Mouse (Mus musculus) neural tube, embryonic 12.5 days (tissue): Measurements from ENCODE around the gene Tbl1xr1. TPM values are rescaled to one million over a fixed set of nuclear protein-coding genes. Genes with fewer than 3 reads are reported as not detected.

Experiments used
- ATAC-seq: fragments of 200-750 bp; cut with Nextera tagmentation; 2 replicates; pipeline ENCODE4 v1.8.0; 2017; ENCODE audit warnings: low read depth, mild to moderate bottlenecking, moderate TSS enrichment, moderate library complexity; ENCODE audit not compliant: low FRiP score
- H3K27ac ChIP-seq: fragments of 300-500 bp; sonication (generic); 2 replicates; pipeline ENCODE4 v1.5.1; 2016
- H3K27me3 ChIP-seq: fragments of 300-500 bp; sonication (generic); replicated peaks from 2 replicates; pipeline ENCODE4 v1.6.1; 2016; ENCODE audit warnings: mild to moderate bottlenecking
- H3K36me3 ChIP-seq: fragments of 300-500 bp; sonication (generic); 2 replicates; pipeline ENCODE4 v1.6.1; 2016; ENCODE audit warnings: mild to moderate bottlenecking
- H3K4me1 ChIP-seq: fragments of 300-500 bp; sonication (generic); 2 replicates; pipeline ENCODE4 v1.6.1; 2016
- H3K4me2 ChIP-seq: fragments of 300-500 bp; sonication (generic); replicated peaks from 2 replicates; pipeline ENCODE4 v1.6.1; 2016; ENCODE audit warnings: mild to moderate bottlenecking
- H3K4me3 ChIP-seq: fragments of 300-500 bp; sonication (generic); 2 replicates; pipeline ENCODE4 v1.5.1; 2016
- H3K9ac ChIP-seq: fragments of 300-500 bp; sonication (generic); 2 replicates; pipeline ENCODE4 v1.6.1; 2016; ENCODE audit warnings: mild to moderate bottlenecking
- H3K9me3 ChIP-seq: fragments of 300-500 bp; sonication (generic); 2 replicates; pipeline ENCODE4 v1.6.1; 2016; ENCODE audit warnings: mild to moderate bottlenecking
- WGBS: fragments of 180-500 bp; shearing (Covaris S2); methylation state at CpG from one replicate; pipeline ENCODE4 v1.1.7; 2016; 5-methylcytosine and 5-hydroxymethylcytosine counted together
- polyA plus RNA-seq: library from polyadenylated mRNA; unstranded; fragments of >200 nt; fragmentation: Nextera tagmentation; extraction: Ambion mirVana; gene quantifications from 2 replicates; pipeline ENCODE4 v1.2.1, GENCODE M21; 2016

The Tbl1xr1 gene
- polyA plus RNA-seq, 1 experiment from 2014 or later = 26.9 TPM

DNA sequence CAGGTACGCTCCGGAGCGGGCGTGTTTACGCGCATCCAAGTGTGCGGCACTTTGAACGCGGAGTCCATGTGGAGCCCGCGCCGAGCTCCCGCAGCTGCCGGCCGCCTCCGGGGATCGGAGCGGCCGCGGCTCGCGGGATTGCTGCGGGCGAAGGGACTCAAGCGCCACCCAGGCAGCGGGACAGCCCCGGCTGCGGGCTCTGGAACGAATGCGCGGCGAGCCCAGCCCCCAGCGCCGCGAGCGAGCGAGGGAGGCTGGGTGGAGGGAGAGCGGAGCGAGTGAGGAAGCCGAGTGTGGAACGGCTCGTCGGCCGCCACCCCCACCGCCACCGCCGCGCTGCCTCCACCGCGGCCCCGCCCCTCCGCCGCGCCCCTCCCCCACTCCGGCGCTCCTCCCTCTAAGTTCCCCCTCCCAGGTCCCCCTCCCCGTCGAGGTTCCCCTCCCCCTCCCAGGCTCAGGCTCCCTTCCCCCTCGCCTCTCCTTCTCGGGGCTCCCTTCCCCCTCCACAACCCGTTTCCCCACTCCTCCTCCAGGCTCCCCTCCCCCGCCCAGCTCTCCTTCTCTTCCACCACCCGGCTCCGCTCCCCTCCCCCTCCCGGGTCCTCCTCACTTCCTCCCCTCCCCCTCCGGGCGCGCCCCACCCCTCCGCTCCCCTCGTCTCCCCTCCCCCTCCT, 428 bp upstream of the Tbl1xr1 start:
- Histone ChIP-seq H3K4me1 (peaks cover 21% of the 10 kb centered on the region), H3K27me3 (no peaks in the 10 kb centered on the region), H3K4me2 (peak overlapping the region; percentile 75), H3K36me3 (no peaks in the 10 kb centered on the region), H3K9ac (peak overlapping the region; percentile 73), H3K4me3 (peak overlapping the region; percentile 98), H3K9me3 (no peaks in the 10 kb centered on the region), H3K27ac (peak overlapping the region; percentile 98)
- ATAC-seq = peak; percentile 91
- WGBS = under 1% methylated on average over 54 of the region's 70 CpGs

DNA sequence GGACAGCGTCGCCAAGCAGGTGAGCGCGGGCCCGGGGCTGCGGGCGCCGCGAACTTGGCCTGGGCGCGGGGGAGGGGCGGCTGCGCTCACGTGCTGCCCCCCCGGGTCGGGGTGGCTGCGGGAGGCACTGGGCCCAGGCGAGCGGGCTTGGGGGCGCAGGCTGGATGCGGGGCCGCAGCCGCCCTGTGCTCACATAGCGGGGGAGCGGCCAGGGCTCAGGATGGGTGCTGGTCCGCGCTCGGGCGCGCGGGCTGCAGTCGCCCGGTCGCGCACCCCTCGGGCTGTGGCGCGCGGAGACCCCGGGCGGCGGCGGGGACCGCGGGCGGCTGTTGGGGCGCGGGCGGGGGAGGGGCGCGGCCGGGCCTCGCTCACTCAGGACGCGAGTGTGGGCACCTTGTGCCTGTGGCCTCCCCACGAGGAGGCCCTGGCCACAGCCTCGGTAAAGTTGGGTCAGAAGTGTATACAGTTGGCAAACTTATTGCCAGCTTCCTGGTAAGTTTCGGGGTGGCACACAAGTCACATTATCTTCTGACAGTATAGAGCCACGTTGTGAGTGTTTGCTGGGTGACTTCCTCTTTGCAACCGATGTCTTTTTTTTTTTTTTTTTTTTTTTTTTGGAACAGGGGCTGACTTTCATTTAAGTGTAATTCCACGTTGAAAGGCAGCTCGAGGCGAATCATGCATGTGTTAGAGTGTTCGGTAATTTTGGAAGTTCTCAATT, 644 bp downstream of the Tbl1xr1 start:
- peaks cover 21% of the 10 kb centered on the region for H3K4me1 ChIP-seq
- peak; percentile 77 for ATAC-seq
- H3K9me3 ChIP-seq = no peaks in the 10 kb centered on the region
- WGBS = under 1% methylated on average over 60 of the region's 64 CpGs
- peak overlapping the region; percentile 75 for H3K4me2 ChIP-seq
- H3K4me3 ChIP-seq = peak overlapping the region; percentile 98
- H3K27ac ChIP-seq = peak overlapping the region; percentile 98
- H3K36me3 ChIP-seq = no peaks in the 10 kb centered on the region
- H3K27me3 ChIP-seq = no peaks in the 10 kb centered on the region
- peak overlapping the region; percentile 92 for H3K9ac ChIP-seq

DNA sequence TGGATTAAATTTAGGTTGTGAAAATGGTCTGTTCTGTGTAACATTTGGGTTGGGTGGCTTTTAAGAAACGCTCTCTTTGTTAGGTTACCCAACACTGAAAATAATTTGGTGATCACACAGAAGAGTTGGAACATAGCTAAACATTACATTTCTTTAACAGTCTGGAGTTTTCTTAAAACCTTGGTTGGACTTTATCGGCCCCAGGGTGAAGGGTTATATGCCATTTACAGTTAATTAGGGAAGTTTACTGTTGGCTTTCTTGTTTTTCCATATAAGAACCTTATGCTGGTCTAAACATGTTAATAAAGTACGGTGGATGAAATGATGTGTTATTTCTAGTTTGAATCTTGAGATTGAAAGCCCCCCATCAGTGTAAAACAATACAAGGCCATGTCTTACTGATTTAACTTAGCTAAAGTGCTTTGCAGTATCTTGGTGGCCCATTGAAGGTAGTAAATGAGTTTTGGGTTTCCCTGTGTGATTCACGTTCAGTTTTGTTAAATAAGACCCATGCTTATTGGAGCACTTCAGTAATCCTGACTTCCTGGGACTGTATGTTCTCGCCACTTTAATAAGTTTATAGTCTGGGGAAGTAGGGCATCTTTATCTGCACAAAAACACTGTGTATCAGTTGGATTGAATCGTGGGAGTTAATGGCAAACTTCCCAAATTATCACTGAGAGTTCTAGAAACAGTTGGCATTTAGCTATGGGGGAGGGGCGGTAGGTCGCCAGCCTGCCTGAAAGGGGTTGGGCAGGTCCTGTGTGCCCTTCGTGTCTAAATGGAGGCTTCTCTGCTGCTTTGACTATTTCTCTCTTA, 1.4 kb downstream of the Tbl1xr1 start:
- Histone ChIP-seq H3K4me3 (peak overlapping the region; percentile 98), H3K36me3 (no peaks in the 10 kb centered on the region), H3K4me1 (peaks cover 21% of the 10 kb centered on the region), H3K9me3 (no peaks in the 10 kb centered on the region), H3K27me3 (no peaks in the 10 kb centered on the region), H3K4me2 (peak overlapping the region; percentile 75), H3K27ac (no peak overlapping the region), H3K9ac (0 out of 2 replicates have a peak overlapping the region, but pooled peaks have one; percentile 8)
- no peak for ATAC-seq
- WGBS = 4% methylated on average over 9 of the region's 9 CpGs

DNA sequence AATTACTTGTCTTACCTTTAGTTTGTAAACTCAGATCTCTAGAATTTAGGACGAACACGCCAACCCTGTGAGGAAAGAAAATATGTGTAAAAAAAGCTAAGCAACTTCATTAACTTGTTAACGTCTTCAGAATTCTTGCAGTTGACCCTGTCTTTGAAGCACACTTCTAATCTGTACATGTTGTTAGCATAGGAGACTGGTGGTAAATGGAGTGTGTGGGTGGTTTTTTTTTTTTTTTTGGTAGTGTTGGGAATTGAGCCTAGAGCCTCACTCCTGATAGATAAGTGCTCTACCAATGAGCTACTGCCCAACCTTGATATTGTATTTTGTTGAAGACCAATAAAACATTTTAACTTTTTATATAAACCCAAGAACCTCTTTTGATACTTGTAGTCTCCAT, 2.1 kb downstream of the Tbl1xr1 start:
- Histone ChIP-seq H3K27me3 (no peaks in the 10 kb centered on the region), H3K9me3 (no peaks in the 10 kb centered on the region), H3K4me1 (peaks cover 21% of the 10 kb centered on the region), H3K4me3 (peak overlapping the region; percentile 98), H3K9ac (no peak overlapping the region), H3K27ac (no peak overlapping the region), H3K4me2 (peak overlapping the region; percentile 75), H3K36me3 (no peaks in the 10 kb centered on the region)
- 57% methylated on average over 3 of the region's 3 CpGs for WGBS
- no peak for ATAC-seq

DNA sequence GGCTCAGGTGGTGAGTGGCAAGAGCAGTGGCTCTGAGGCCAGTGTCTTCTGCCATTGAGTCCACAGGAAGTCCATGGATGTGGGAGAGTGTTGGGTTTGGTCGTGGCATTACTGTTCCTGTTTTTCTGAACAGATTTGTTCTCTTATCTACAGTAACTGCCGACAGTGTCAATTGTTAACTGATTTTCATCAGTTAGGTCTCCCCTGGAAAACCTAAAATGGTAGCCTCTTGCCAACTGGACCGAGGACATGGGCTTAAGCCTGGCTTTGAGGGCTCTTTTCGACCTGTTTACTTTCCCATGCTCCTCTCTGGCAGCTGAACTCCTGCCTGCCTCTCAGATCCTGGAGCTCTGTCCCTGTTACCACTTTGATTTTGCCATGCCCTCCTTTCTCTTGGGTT, 5.4 kb downstream of the Tbl1xr1 start:
- Histone ChIP-seq H3K36me3 (no peaks in the 10 kb centered on the region), H3K4me2 (no peak overlapping the region), H3K9ac (no peak overlapping the region), H3K9me3 (no peaks in the 10 kb centered on the region), H3K27me3 (no peaks in the 10 kb centered on the region), H3K4me1 (peaks cover 13% of the 10 kb centered on the region), H3K4me3 (no peak overlapping the region), H3K27ac (no peak overlapping the region)
- WGBS = 91% methylated on average over 4 of the region's 4 CpGs
- ATAC-seq = no peak

DNA sequence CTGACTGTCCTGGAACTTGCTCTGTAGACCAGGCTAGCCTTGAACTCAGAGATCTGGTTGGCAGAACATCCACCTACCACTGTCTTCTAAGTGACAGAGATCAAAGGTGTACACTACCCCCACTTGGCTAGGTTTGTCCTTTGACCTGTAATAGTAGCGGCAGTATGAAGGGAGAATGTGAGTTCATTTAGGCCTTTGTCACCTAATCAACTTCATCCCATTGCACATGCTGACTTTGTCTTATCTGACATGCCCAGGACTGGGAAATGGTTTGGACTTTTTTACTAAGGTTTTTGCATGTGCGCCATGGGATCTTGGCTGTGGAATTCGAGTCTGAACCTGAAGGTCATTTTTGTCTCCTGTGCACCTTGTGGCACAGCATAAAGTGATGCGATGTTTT, 6.4 kb downstream of the Tbl1xr1 start:
- Histone ChIP-seq H3K27me3 (no peaks in the 10 kb centered on the region), H3K9ac (no peak overlapping the region), H3K36me3 (no peaks in the 10 kb centered on the region), H3K4me1 (peaks cover 10% of the 10 kb centered on the region), H3K9me3 (no peaks in the 10 kb centered on the region), H3K4me2 (no peak overlapping the region), H3K27ac (no peak overlapping the region), H3K4me3 (no peak overlapping the region)
- no peak for ATAC-seq
- 96% methylated on average over 4 of the region's 4 CpGs for WGBS

DNA sequence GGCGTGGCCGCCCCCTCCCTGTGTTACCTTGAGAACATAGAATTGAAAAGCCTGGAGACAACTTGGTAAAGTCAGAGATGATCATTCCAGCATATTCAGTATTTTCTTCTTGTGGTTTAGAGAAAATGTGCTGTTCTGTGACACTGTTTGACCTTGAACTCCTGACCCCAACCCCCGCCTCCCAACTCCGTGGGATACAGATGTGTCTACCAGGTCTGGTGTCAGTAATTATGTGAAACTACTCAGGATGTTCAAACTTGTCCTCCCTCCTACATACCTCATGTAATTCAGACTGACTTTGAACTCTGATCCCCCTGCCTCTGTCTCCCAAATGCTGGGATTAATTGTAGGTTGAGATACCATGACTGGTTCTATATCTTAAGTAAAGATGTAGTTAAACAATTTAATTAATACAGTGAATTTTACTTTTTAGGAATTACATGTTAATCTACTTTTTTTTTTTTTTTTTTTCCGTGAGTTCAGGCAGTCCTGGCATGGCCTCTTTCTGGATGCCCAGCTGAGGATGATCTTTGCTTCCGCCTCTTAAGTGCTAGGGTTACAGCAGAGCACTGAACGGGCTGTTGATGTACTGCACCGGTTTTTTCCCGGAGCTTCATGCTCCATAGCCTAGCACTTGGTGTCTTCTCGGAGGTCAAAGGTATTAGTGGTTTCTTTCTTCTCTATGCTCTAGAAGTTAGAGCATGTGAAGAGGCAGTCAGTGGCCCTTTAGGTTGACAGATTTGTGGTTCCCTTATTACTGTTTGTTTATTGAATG, 8.0 kb downstream of the Tbl1xr1 start:
- Histone ChIP-seq H3K27ac (no peak overlapping the region), H3K4me1 (no peaks in the 10 kb centered on the region), H3K4me3 (no peak overlapping the region), H3K9ac (no peak overlapping the region), H3K4me2 (no peak overlapping the region), H3K27me3 (no peaks in the 10 kb centered on the region), H3K36me3 (no peaks in the 10 kb centered on the region), H3K9me3 (no peaks in the 10 kb centered on the region)
- WGBS = 83% methylated on average over 10 of the region's 10 CpGs
- ATAC-seq = peak; percentile 29; the same call in 1 of the 2 replicates

DNA sequence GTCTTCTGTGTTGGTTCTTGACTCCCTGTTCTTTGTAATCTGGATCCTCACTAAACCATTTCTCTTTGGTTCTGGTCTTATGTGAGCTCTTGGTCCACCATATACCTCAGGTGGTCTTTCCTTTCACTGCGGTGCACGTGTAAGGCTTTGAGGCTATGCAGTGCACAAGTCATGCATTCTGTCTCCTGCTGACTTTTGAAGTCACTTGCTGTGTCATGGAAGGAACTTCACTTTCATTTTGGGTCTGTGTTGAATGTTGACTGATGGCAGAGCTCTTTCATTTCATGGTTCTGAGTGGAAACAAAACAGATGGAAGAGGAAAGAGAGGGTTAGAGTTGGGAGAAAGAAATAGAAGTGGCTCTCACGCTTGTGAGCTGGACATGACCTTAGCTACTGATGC, 13.4 kb downstream of the Tbl1xr1 start:
- H3K27ac ChIP-seq = no peak overlapping the region
- no peak overlapping the region for H3K4me3 ChIP-seq
- ATAC-seq = no peak
- H3K4me1 ChIP-seq = peaks cover 6% of the 10 kb centered on the region; the same call in 1 of the 2 replicates
- no peaks in the 10 kb centered on the region for H3K9me3 ChIP-seq
- no peak overlapping the region for H3K4me2 ChIP-seq
- H3K9ac ChIP-seq = no peak overlapping the region
- no peaks in the 10 kb centered on the region for H3K27me3 ChIP-seq
- WGBS = 79% methylated on average over 3 of the region's 3 CpGs
- no peaks in the 10 kb centered on the region for H3K36me3 ChIP-seq

DNA sequence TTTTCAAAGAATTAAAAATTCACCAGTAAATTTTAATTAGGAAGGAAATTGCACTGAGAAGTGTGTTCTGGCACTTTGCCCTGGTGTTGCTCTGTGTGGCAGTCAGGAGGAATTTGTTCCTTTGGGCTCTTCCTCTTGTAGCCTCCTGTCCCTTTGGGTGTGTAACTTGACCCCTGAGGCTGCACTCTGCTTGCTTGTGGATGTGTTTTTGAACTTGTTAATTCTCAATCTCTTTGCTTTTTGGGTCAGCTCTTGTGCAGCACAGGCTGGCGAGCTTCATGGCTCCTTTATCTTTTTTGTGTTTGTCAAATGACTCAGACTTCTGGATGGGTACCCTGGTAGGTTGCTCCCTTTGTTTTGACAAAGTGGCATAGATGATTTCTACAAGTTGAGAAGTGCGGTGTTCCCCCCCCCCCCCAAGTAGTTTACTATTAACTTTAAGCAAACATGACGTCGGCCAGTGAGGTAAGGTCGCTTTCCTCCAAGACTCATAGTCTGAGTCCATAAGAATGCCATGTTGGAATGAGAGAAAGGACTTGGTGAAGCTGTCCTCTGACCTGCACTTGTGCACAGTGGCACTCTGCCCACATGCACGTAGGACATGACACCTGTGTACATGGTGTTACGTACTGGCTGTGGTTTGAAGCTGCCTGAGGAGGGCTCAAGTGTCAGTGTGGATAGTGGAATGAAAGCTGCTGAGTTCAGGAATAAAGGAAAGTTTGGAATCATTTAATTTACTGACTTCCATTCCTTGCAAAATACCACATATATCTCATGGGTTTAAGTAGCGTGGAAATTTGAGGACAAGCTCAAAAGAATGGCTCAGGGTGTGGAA, 14.2 kb downstream of the Tbl1xr1 start:
- WGBS = 70% methylated on average over 8 of the region's 8 CpGs
- ATAC-seq = no peak
- peaks cover 6% of the 10 kb centered on the region; the same call in 1 of the 2 replicates for H3K4me1 ChIP-seq
- no peak overlapping the region for H3K9ac ChIP-seq
- no peaks in the 10 kb centered on the region for H3K27me3 ChIP-seq
- H3K27ac ChIP-seq = no peak overlapping the region
- H3K36me3 ChIP-seq = no peaks in the 10 kb centered on the region
- no peak overlapping the region for H3K4me3 ChIP-seq
- H3K9me3 ChIP-seq = no peaks in the 10 kb centered on the region
- no peak overlapping the region for H3K4me2 ChIP-seq

DNA sequence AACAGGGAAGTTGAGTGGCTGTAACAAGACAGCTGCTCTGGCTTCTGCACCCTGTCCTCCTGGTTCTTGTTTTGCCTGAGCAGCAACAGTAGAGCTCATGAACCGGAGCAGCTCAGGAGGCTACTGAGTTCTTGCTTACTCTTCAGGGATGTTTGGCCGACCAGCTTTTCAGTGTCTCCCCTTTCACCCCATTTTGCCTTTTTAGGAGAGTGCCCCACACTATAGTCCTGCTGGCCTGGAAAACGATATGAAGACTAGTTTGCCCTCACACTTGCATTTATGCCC, 14.8 kb downstream of the Tbl1xr1 start:
- Histone ChIP-seq H3K9ac (no peak overlapping the region), H3K27ac (no peak overlapping the region), H3K4me3 (no peak overlapping the region), H3K36me3 (no peaks in the 10 kb centered on the region), H3K27me3 (no peaks in the 10 kb centered on the region), H3K4me2 (no peak overlapping the region), H3K4me1 (peaks cover 6% of the 10 kb centered on the region; the same call in 1 of the 2 replicates), H3K9me3 (no peaks in the 10 kb centered on the region)
- 70% methylated on average over 3 of the region's 3 CpGs for WGBS
- no peak for ATAC-seq

DNA sequence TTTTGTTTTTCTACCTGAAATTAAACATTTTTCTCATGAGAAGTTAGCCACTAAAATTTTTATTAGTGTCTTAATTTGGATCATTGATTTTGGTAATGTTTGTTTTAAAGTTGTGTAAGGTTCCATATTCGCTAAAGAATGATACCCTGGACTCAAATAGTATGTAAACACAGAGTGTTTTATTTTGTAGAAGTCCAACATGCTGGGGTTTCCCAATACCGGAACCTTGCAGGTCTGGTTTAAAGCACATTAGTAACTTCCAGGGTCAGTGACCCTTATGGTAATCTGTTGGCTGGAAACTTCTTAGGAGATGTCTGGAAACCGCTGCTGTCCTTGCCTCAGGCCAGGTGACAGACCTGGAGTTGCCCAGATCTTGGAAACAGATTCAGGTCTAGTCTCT, 15.2 kb downstream of the Tbl1xr1 start:
- Histone ChIP-seq H3K4me2 (no peak overlapping the region), H3K4me3 (no peak overlapping the region), H3K36me3 (no peaks in the 10 kb centered on the region), H3K27ac (no peak overlapping the region), H3K27me3 (no peaks in the 10 kb centered on the region), H3K9ac (no peak overlapping the region), H3K4me1 (peaks cover 6% of the 10 kb centered on the region; the same call in 1 of the 2 replicates), H3K9me3 (no peaks in the 10 kb centered on the region)
- ATAC-seq = no peak
- WGBS = 91% methylated on average over 3 of the region's 3 CpGs
